Mouse (Mus musculus) layer of hippocampus, postnatal 25 days (tissue): Measurements from ENCODE around the gene Dnase1l2. TPM values are rescaled to one million over a fixed set of nuclear protein-coding genes. Genes with fewer than 3 reads are reported as not detected.
"Not testable (repeated sequence)": the region's sequence is repeated elsewhere in the genome, so short reads cannot be mapped to it uniquely, and the experiment has no call there.

Source experiments
- DNase-seq, 2 experiments: peaks; one replicate each; pipeline ENCODE4 v3.0.0; 2022; ENCODE audit warnings: mixed read lengths in 2 of 2, low spot score in 1 of 2; ENCODE audit errors: extremely low spot score in 1 of 2
- total RNA-seq, 2 experiments: library from RNA; stranded (reverse); gene quantifications; 2 replicates each; pipeline ENCODE4 v1.2.3; 2021

Gene Dnase1l2
- total RNA-seq, 2 experiments from 2014 or later = 6.0 to 7.8 TPM

- no peak for DNase-seq
Observed at GRCm38 (mm10) chr17:24473612-24474275, 30.8 kb upstream of the Dnase1l2 start, which contains the start of gene Bricd5. TSS of gene Bricd5 (plus strand) at chr17:24473884.

DNA sequence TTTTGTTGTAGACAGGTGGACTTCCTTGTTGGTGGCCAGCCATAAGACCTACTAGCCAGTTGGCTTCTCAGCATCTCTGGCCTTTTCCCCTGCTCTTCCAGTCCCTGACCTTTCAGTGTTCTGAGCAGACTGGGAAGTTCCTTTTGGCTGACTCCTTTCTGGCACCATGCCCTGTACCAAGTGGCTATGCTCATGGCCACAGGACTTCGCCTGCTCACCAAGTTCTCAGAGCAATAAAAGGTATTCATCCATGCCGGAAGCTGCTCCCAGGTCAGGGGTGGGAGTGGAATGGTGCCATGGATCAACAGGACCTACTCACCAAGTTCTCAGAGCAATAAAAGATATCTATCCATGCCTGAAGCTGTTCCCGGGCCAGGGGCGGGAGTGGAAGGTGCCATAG, 29.6 kb upstream of the Dnase1l2 start:
- no peak for DNase-seq

DNA sequence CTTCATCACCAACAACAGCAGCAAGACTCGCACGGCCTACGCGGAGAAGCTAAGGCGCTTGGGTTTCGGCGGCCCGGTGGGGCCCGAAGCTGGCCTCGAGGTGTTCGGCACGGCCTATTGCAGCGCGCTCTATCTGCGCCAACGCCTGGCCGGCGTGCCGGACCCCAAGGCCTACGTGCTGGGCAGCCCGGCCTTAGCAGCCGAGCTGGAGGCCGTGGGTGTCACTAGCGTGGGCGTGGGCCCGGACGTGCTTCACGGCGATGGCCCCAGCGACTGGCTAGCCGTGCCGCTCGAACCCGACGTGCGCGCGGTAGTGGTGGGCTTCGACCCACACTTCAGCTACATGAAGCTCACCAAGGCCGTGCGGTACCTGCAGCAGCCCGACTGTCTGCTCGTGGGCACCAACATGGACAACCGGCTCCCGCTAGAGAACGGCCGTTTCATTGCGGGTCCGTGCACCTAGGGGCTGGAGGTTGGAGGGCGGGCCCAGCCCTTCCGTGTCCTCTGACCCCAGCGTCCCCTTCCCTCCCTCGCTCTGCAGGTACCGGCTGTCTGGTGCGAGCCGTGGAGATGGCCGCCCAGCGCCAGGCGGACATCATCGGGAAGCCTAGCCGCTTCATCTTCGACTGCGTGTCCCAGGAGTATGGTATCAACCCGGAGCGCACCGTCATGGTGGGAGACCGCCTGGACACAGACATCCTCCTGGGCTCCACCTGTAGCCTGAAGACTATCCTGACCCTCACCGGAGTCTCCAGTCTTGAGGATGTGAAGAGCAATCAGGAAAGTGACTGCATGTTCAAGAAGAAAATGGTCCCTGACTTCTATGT, 28.0 kb upstream of the Dnase1l2 start:
- peak in 1 of 2 experiments; percentile 18 for DNase-seq

DNA sequence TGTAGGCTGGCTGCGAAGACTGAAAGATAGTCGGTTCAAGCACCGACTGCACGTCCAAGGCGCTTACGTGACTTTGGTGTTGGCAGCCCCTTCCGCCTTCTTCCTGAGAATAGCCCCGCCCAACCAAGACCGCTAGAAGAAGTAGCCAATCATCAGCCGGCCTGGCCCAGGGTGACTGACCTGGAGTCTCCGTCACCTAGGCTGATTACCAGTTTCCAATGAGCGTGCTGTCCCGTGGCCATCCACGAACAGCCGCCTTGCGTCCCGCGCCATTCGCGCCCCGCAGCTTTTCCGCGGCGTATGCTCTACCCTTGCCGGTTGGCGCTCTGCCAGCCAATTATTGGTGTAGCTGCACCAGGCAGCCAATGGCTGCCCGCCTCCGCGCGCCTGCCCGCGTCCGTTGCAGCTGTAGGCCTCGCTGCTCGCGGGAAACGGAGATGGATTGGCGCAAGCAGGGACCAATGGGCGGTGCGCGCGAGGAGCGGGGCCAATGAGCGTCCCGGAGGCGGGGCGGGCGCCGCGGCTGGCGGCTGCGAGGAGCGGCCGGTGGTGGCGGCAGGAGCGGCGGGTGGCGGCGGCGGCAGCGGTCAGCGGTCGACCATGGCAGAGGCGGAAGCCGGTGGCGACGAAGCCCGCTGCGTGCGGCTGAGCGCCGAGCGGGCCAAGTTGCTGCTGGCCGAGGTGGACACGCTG, 27.2 kb upstream of the Dnase1l2 start, which contains the start of the genes E4f1 and Pgp:
E4f1 (minus strand) TSS at position 404 of the 693 bp plus-strand sequence.
Pgp (plus strand) TSS at position 483 of the 693 bp plus-strand sequence.
- DNase-seq = peak; percentile 99

GRCm38 (mm10) chr17:24469336-24469909, 26.5 kb upstream of the Dnase1l2 start:
- DNase-seq = no peak

- no peak for DNase-seq
Observed at GRCm38 (mm10) chr17:24468636-24469246, 25.8 kb upstream of the Dnase1l2 start.

GRCm38 (mm10) chr17:24463374-24464133, 20.6 kb upstream of the Dnase1l2 start:
- DNase-seq = no peak

GRCm38 (mm10) chr17:24462932-24463331, 20.0 kb upstream of the Dnase1l2 start:
- no peak for DNase-seq

DNA sequence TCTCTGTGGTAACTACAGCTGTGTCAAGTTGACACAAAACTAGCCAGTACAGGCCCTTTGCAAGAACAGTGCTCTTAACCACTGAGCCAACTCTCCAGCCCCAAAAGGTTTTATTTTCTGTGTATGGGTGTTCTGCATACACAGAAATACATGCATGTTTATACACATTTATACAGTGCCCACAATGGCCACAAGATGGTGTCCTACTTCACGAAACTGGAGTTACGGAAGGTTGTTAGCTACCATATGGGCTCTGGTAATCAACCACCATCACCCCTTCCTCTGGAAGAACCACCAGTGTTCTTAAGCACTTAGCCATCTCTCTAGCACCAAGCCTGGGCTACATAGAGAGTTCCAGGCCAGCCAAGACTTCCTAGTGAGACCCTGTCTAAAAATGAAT, 18.7 kb upstream of the Dnase1l2 start:
- DNase-seq = no peak

DNA sequence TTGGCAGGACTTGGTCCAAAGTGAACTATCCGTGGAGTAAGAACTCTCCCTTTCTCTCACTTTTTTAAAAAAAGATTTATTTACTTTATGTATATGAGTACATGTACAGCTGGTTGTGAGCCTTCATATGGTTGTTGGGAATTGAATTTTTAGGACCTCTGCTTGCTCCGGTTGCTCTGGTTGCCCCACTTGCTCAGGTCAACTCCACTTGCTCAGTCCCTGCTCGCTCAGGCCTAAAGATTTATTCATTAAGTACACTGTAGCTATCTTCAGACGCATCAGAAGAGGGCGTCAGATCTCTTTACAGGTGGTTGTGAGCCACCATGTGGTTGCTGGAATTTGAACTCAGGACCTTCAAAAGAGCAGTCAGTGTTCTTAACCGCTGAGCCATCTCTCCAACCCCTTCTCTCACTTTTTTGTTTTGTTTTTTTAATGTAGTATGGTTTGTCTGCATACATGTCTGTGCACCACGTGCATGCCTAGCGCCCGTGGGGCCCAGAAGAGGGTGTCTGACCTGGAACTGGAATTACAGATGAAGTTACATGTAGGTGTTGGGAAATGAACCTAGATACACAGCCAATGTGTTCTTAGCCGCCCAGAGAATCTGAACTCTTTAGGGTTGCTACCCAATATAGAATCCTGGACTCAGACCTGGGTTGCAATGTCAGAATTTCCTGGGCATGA, 12.8 kb upstream of the Dnase1l2 start:
- not testable (repeated sequence) for DNase-seq

DNA sequence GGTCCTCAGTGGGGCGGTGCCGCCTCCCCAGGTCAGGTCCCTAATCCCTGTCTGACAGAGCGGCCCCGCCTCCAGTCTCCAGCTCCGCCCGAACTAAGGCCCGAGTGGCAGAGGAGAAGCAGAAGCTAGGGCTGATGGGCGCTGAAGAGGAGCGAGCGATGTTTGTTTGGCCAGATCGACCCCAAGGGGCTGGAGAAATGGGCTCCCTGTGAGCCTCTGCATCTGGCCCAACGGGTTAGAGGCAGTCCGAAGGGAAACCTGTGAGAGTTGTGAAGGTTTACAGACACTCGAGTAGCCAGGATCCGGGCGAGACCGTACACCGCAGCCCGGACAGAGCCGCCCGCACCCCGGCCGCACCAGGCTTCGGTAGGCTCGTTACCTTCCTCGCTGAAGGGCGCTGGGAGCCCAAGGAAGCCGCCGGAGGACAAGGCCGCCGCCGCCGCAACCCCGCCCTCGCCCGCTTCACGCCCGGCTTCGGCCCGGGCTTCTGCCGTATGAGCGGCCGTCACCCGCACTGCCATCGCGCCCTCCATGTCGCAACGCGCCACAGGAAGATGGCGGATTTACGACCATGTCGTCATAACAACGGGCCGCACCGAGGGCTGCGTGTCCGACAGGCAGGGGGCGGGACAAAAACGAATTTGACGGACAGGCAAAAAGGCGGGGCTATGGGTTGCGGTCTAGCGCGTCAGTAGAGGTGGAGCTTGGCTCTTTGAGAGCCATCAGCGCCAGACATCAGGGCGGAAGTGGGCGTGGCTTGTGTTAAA, 12.0 kb upstream of the Dnase1l2 start:
- peak; percentile 91 to 95 for DNase-seq

DNA sequence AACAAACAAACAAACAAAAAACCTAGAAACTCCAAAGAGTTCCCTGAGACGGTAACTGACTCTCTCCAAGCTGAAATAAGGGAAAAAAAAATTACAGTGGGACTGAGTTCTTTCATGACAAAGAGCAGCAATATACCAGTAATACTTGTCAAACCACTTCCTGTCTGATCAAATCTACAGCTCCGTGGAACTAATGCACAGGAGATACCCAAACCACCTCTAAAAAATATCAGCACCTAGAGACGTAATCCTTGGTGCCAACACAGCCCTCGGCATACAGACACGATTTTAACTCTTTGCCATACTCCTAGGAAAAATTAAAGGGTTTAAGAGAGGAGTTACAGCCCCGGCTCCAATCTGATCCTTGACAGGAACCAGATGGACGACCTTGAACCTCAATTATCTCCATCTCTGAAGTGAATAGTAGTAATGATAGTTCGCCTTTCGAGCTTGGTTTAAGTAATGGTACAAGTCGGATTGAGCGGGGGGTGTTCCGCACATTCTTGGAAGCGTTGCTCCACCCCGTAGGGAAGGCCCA, 11.4 kb upstream of the Dnase1l2 start:
- DNase-seq = no peak

DNA sequence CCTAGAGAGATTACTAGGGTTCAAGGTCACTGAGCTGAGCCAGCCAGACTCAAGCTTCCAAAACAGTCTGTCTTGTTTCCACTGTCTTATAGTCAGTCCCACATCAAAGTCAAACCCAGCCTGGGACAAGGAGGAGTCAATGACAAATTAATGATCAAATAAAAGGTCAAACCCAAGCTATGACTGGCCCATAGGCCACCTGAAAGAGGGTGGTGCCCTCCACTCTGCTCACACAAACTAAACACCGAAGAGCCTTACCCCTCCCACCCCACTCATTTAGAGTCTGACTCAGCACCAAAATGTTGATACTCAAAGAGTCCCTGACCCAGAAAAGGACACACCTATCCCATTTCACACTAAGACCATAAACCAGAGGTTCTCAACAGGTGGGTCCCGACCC, 10.5 kb upstream of the Dnase1l2 start:
- no peak for DNase-seq

- no peak for DNase-seq
Observed at GRCm38 (mm10) chr17:24451220-24451619, 8.3 kb upstream of the Dnase1l2 start.

DNA sequence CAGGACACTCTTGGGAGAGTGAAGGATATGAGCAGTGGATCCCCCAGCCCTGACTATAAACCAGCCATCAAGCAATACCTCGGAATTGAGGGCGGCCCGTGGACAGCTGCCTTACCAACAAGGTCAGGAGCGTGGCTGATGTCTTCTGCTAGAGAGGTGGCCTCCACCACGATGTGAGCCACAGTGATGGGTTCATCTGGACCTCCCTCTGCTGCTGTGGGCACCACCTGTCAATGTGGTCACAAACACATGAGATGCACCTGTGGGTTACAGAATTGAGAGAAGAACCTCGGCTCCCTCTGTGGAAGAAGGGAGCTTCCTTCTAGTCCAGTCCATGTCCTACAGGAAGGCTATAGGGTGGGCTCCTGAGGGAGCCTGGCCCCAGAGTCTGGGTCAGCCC, 6.6 kb upstream of the Dnase1l2 start:
- no peak for DNase-seq

DNA sequence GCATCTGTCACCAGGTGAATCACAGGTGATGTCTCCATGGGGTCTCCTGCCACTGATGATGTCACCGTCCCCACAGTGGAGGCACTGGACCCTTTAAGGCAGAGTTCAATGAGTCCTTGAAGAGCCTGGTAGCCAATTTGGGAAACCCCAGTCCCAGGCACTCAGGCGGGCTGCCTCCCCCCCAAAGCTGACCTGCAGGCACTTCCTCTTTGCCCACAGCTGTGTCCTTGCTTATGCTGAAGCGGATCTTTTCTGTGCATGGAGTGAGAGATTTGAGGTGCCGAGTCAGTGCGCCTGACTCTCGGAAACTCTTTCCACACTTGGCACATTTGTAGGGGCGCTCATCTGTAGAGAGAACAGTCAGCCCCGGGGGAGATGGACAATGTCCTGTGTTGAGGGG, 3.7 kb upstream of the Dnase1l2 start:
- no peak for DNase-seq

- DNase-seq = no peak
Observed at GRCm38 (mm10) chr17:24443409-24443808, 504 bp upstream of the Dnase1l2 start.

GRCm38 (mm10) chr17:24442107-24442506, 798 bp downstream of the Dnase1l2 start:
- DNase-seq = no peak
